Mouse (Mus musculus) cerebellum, adult 11-12 months (tissue): ENCODE measurements around the gene Calm5.
"Not testable (repeated sequence)": the region's sequence is repeated elsewhere in the genome, so short reads cannot be mapped to it uniquely, and the experiment has no call there.

Experiments used
- DNase-seq: peaks from one replicate; pipeline ENCODE4 v3.0.0; 2022

Gene Calm5

GRCm38 (mm10) chr13:3853648-3854333, at the start of gene Calm5:
Calm5 (plus strand) TSS chr13:3854173.
- not testable (repeated sequence) for DNase-seq

- no peak for DNase-seq
Observed at GRCm38 (mm10) chr13:3804186-3804585, 49.8 kb upstream of the Calm5 start, which contains the start of gene Calml3. Calml3 (minus strand) TSS chr13:3804316.

GRCm38 (mm10) chr13:3805132-3805531, 48.8 kb upstream of the Calm5 start:
- DNase-seq = no peak

GRCm38 (mm10) chr13:3805638-3806037, 48.3 kb upstream of the Calm5 start:
- no peak for DNase-seq

- DNase-seq = no peak
Observed at GRCm38 (mm10) chr13:3807131-3807827, 46.7 kb upstream of the Calm5 start.

- DNase-seq = no peak
Observed at GRCm38 (mm10) chr13:3818012-3818739, 35.8 kb upstream of the Calm5 start.

- DNase-seq = no peak
Observed at GRCm38 (mm10) chr13:3818740-3819076, 35.3 kb upstream of the Calm5 start.

- no peak for DNase-seq
Observed at GRCm38 (mm10) chr13:3822105-3822504, 31.9 kb upstream of the Calm5 start.

- no peak for DNase-seq
Observed at GRCm38 (mm10) chr13:3825726-3826125, 28.2 kb upstream of the Calm5 start.

GRCm38 (mm10) chr13:3831546-3831945, 22.4 kb upstream of the Calm5 start:
- no peak for DNase-seq

GRCm38 (mm10) chr13:3831994-3832393, 22.0 kb upstream of the Calm5 start:
- no peak for DNase-seq

- DNase-seq = no peak
Observed at GRCm38 (mm10) chr13:3832450-3832849, 21.5 kb upstream of the Calm5 start.

- DNase-seq = not testable (repeated sequence)
Observed at GRCm38 (mm10) chr13:3833644-3834043, 20.3 kb upstream of the Calm5 start.

- not testable (repeated sequence) for DNase-seq
Observed at GRCm38 (mm10) chr13:3837312-3837807, 16.6 kb upstream of the Calm5 start, which contains the start of gene Calm4. Calm4 (plus strand) TSS chr13:3837757.

- not testable (repeated sequence) for DNase-seq
Observed at GRCm38 (mm10) chr13:3840662-3841061, 13.3 kb upstream of the Calm5 start.

- DNase-seq = no peak
Observed at GRCm38 (mm10) chr13:3850330-3850729, 3.6 kb upstream of the Calm5 start.

GRCm38 (mm10) chr13:3854856-3855255, 883 bp downstream of the Calm5 start:
- no peak for DNase-seq

GRCm38 (mm10) chr13:3856252-3856651, 2.3 kb downstream of the Calm5 start:
- DNase-seq = no peak

GRCm38 (mm10) chr13:3861251-3861650, 7.3 kb downstream of the Calm5 start:
- no peak for DNase-seq

GRCm38 (mm10) chr13:3862325-3862724, 8.4 kb downstream of the Calm5 start:
- DNase-seq = no peak

- no peak for DNase-seq
Observed at GRCm38 (mm10) chr13:3862922-3863580, 9.1 kb downstream of the Calm5 start.

- no peak for DNase-seq
Observed at GRCm38 (mm10) chr13:3865648-3866354, 11.8 kb downstream of the Calm5 start.
